Mouse (Mus musculus) G1E-ER4 (cell line): ENCODE measurements around the gene Unc13a. TPM values are rescaled to one million over a fixed set of nuclear protein-coding genes. Genes with fewer than 3 reads are reported as not detected.

Experiments
- GATA1 ChIP-seq: IDR thresholded peaks from one replicate; pipeline ENCODE4 v1.8.0; 2012; ENCODE audit warnings: low read length, inconsistent platforms
- polyA plus RNA-seq: library from polyadenylated mRNA; stranded (reverse); fragments of >175 nt; gene quantifications from 2 replicates; pipeline ENCODE4 v1.2.3, GENCODE M21; 2012

Unc13a gene
- polyA plus RNA-seq, 1 experiment: 0.41 TPM

DNA sequence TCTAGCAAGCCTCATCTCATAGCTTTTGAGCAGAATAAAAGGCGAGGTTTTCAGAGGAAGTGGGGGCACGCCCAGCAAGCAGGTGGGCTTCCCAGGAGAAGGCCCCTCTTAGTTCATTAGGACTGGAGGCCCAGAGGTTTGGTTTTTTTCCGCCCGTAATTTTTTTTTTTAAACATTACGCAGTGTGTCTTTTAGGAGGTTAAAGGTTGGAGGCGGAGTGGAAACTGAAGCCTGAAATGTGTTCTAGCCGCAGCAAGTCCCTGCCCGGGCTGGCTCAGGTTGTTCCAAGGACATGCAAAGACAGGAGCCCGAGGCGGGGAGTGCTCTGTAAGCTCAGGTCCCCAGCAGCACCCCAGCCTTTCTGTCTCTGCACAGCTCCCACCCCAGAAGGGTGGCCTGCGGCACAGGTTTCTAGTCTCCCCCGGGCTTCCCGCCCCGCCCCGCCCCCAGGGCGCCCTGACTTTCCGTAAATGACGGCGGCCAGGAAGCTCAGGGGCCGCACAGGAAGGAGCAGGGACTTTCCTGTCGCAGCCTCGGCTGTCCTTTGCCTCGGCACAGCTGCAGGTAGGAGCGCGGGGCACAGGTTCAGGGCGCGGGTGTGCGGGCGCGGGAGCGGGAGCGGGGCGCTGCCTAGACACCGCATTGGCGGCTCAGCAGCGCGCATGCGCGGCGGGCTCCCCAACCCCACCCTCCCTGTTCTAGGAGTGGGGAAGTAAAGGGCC is 4.6 kb upstream of the Unc13a start, which contains the start of gene Jak3:
Gene Jak3, plus strand, starts transcription at position 277 of the 722 bp plus-strand sequence.
- no peak for TF ChIP-seq GATA1

DNA sequence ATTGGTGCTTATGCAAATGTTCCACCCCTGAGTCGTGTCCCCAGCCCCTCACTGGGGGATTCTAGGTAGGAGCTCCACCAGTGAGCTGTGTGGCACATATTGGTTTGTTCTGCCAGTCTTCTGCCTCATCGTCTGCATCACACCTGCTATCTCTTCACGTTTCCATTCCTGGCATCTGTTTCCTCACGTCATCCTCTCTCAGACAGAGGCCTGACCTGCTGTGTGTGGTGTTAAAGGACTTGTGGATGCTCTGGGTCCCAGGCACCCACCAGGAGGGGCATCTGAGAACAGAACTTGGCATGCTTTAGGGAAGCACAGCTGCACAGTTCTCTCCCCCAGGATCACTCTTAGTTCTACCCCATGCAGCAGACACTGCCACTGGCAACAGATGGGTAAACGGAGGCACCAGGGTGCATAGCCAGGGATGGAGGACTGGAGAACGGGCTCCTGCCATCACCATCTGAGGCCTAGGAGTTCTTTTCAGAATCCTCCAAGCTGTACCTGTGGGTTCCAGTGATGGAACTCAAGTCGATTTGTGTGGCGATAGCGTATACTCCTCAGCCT is 4.0 kb upstream of the Unc13a start:
- TF ChIP-seq GATA1: no peak

DNA sequence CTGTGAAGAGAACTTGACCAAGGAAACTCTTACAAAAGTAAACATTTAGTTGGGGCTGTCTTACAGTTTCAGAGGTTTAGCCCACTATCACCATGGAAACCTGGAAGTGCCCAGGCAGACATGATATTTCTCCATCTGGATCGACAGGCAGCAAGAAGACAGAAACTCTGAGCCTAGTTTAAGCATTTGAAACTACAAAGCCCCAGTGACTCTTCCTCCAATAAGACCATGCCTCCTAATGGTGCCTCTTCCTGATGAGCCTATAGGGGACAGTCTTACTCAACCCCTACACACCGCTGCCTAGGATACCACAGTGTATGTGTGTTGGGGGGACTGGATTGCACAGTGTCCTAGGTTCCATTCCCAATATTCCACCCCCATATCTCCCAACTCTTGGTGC is 2.5 kb upstream of the Unc13a start:
- TF ChIP-seq GATA1: no peak

DNA sequence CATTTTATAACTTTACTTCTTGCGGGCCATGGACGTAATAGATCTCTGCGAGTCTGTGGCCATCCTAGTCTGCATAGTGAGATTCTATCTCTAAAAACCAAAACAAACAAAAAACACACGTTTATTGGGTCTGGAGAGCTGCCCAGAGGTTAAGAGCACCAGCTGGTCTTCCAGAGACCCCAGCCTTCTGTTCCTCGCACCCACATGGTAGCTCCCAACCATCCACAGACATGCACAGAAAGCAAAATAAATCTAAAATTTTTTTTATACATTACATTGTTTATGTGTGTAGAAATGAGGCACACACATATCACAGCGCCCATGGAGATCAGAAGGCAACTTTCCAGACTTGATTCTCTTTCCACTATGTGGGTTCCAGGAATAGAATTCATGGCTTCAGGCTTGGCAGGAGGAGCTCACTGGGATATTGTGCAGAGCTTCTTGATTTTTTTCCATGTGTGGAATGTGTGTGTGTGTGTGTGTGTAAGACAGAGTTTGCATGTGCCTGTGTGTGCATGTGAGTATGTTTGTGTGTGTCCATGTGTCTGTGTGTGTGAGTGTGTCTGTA is 695 bp upstream of the Unc13a start:
- TF ChIP-seq GATA1: no peak

DNA sequence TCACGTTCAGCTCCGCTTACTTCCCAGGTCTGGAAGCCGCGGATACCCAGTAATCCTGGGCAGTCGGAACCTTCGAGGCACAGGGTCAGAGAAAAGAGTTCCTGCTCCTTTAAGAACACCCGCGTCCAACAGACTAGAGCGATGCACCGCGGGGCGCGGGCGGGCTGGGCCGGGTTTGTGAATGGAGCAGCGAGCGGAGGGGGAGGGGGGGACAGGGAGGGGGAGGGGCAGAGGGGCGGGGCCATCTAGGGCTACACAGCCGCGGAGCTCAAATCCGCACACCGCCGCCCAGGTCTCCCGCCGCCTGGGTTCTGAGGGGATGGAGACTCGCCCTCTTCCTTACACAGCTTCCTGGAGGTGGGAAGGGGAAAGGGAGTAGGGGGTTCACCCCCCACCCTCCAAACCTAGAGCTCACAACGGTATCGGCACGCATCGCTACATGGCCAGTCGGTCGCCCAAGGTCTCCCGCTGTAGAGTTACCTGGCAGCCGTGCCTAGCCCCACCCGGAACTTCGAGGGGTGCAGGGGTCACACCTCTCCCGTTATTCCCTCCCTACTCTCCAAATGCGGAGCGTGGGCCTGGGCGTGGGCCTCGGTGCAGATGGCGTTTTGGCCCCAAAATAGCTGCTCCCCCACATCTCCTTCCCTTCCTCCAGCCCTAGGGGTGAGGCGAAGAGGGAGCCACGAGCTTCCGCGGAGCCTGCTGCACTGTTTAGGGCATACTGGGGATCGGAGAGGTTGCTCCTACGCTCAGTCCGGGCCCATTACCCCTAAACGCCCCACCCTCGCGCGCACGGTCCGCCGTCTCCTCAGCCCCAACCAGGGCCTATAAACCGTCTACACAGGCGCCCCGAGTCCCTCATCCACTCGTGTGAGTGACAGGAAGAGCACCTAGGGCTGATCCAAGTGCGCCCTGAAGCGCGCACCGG is 672 bp downstream of the Unc13a start:
- no peak for TF ChIP-seq GATA1

DNA sequence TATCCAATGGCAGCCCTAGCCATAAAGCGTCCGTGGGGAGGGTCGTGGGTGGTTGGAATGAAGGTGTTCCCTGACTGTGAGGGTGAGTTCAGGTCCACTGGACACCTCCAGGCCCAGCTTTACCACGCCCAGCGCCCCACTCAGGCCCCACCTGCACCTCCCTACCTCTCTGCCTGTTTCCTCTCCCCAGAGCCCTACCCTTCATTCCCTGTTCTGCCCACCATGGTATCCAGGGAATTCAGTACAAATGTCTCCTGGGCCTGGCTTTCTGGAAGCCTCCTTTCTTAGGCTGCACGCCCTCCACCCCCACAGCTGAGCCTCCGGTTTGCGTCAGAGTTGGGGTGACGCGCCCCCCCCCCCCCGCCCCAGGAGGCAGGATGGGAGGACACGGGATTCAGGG is 1.4 kb downstream of the Unc13a start:
- TF ChIP-seq GATA1: no peak

DNA sequence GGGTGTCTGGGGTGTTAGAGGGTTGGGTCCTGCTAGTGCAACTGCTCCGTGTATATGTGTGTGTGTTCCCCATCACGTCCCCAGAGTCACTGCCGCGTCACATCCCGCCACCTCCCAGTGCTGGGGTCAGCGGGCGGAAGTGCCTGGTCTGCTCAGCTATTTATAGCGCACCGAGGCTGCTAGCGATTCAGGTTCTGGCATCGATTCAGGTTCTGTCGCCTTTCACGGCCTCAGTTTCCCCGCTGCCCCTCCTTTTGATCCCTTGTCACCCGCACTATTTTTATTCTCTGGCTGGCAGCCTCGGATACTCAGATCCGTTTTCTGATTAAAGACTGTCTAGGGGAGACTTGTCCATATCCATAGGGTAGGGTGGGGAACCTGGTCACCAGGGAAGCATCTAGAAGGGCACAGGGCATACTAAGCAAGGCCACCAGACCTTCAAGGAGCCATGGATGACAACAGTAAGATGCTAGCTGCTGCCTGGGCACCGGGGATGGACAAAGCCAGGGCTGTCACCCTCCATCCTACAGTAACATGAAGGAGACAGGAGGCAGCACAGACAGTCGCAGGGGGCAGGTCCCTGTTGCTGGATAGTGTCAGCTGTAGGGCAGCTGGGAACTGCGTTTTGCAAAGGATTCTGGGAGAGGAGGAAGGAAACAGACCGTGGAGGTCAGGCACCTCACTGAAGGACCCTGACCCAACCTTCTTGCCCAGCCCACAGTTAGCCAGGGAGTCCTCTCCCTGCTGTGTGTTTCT is 3.2 kb downstream of the Unc13a start:
- no peak for TF ChIP-seq GATA1

DNA sequence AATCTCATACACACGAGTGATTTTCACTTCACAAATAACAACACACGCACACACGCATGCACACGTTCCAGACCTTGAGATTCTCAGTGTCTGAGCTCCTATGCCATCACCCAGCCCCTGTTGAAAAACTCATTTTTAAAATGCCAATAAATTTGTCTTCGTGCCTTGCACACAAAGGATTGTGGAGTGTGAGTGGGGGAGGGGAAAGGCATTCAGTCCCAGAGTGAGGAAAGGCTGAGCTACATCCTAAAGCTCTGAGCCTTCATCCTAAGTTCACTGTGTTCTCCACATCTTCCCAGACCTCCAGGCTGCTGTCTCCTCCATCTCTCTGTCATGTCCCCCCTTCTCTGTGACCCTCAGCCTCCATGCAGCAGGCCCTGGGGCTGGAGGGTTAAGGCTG is 4.3 kb downstream of the Unc13a start:
- no peak for TF ChIP-seq GATA1

DNA sequence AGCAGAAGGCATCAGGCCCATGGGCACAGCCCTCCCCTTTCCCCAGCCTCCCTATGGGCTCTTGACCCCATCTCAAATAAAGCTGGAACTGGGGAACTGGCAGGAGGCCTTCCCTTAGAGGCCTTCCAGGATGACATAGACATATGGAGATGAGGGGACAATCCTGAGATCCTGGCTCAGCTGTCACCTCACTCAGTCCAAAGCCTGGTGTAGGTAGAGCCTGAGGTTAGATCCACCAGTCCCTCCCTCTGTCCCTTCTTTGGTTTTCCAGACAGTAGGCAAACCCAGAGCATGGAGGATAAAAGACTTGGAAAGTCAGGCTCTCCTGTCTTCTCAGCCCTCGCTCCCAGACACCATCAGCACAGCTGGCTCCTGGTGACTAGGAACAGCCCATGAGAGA is 4.7 kb downstream of the Unc13a start:
- no peak for TF ChIP-seq GATA1

DNA sequence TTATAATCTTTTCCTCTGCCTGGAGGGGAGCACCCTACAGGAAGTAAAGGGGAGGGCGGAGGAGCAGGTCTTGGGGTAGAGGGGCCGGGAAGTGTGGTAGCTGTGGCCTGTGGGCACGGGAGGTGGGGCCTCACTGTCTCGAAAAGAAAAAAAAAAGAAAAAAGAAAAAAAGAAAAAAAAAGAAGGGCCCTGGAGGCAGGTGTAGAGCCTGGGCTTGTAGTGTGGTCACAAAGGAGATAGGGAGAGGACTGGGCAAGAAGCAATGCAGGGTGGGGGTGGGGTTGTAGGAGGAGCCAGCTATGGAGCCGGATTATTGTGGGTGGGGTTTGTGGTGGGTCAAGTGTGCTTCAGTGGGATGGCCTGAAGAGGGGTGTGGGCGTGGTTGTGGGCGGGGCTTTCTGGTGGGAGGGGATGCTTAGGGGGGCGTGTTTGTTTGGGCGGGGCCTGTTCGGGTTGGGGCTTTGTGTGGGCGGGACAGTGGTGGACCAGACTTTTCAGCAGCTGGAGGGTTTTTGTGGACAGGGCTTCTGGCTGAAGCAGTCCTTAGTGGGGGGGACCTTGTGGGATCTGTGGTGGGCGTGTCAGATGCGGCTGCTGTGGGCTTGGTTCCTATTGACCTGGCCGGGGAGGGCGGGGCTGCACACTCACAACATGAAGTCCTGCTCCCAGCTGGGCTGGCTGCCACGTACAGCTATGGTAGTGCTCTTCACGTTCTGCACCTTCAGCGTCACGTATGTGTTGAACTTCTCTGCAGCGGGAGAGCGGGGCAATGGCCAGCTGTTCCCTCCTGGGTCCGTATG is 6.0 kb downstream of the Unc13a start:
- no peak for TF ChIP-seq GATA1

DNA sequence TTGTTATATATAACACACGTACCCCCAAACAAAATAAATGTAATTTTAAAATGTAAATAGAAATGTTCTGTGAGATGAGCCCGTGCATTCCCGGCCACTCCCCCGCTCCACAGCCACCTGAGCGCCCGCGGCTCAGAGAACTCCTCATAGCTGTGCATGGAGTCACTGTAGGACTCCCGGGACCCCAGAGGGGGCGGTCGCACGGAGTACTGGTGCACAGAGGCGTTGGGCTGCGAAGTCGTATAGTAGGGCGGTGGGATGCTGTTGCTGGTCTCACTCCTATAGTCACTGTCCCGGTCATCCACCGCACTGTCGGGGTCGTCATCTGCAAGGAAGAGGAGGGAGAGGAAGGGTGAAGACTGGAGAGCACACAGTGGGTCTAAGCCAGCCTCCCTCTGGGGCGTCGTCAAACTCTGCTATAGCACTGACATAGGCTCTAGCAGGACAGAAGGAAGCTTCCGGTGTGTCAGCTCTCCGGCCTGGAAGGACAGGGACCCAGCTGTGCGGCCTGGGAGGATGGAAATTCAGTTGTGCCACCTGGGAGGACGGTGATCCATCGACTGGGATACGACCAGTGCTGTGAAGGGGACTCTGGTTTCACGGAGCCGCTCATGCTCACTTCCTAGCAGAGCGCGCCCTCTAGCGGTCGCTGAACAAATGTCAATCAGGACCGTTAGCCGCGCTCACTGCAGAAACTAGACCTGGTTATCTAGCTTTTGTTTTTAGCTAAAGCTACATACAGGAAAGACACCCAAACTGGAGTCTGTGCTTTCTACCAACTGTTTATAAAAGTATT is 11.0 kb downstream of the Unc13a start:
- TF ChIP-seq GATA1: no peak

DNA sequence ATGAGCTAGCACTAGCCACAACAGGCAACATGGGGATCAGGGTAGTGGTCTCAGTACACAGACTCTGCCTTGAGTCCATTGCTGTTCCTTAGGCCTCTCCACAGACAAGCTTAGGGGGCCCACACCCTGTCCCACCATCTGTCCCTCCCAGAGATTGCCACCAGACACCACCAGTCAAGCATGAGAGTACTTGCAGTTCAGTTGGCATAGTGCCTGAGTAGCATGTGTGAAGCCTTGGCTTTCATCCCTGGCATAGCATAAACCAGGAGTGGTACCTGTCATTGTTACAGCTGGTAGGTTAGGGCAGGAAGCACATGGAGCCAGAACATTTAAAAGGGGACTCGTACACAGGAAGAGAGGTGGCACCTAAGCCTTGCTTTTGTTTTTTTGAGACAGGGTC is 11.8 kb downstream of the Unc13a start:
- no peak for TF ChIP-seq GATA1

DNA sequence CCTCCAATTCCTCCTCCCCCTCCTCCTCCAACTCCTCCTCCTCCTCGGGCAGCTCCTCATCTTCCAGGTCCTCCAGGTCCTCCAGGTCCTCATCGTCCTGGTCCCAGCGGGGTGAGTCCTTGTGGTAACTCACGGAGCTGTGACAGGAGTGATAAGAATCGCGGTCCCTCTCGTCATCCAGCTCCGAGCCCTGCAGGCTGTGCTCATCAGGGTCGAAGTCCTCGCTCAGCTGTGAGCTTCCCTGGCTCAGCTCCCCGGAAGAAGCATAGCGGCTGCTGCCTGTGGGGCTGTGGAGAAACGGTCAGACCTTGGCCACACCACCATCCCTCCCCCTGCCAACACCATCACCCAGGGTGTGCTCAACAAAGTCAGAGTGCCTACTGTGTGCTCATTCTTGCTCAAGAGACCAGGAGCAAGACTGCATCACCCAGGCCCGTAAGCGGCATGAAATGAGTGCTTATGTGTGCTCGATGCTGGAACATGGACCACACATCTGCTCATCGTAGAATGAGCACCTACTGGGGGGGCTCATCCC is 13.0 kb downstream of the Unc13a start:
- TF ChIP-seq GATA1: no peak
